Mouse (Mus musculus) stomach, embryonic 16.5 days (tissue): ENCODE data around the gene Map4k3. TPM values are rescaled to one million over a fixed set of nuclear protein-coding genes. Genes with fewer than 3 reads are reported as not detected.
"Not testable (repeated sequence)": the region's sequence is repeated elsewhere in the genome, so short reads cannot be mapped to it uniquely, and the experiment has no call there.

Source experiments
- ATAC-seq: fragments of 200-750 bp; cut with Nextera tagmentation; 2 replicates; pipeline ENCODE4 v1.8.0; 2017; ENCODE audit warnings: moderate number of reproducible peaks, moderate TSS enrichment; ENCODE audit not compliant: insufficient read depth, low FRiP score
- H3K27ac ChIP-seq: fragments of 300-500 bp; sonication (generic); 2 replicates; pipeline ENCODE4 v1.5.1; 2014; ENCODE audit warnings: low read length
- H3K27me3 ChIP-seq: fragments of 300-500 bp; sonication (generic); 2 replicates; pipeline ENCODE4 v1.6.1; 2014; ENCODE audit warnings: low read length, control low read depth, mixed read lengths; ENCODE audit not compliant: control insufficient read depth, insufficient read depth
- H3K36me3 ChIP-seq: fragments of 300-500 bp; sonication (generic); 2 replicates; pipeline ENCODE4 v1.6.1; 2014; ENCODE audit warnings: low read length; ENCODE audit not compliant: control insufficient read depth, insufficient read depth
- H3K4me1 ChIP-seq: fragments of 300-500 bp; sonication (generic); 2 replicates; pipeline ENCODE4 v1.6.1; 2014; ENCODE audit warnings: low read length, control low read depth, mixed read lengths; ENCODE audit not compliant: control insufficient read depth, insufficient read depth
- H3K4me2 ChIP-seq: fragments of 300-500 bp; sonication (generic); 2 replicates; pipeline ENCODE4 v1.6.1; 2014; ENCODE audit warnings: low read depth, low read length, mixed read lengths
- H3K4me3 ChIP-seq: fragments of 300-500 bp; sonication (generic); replicated peaks from 2 replicates; pipeline ENCODE4 v1.5.1; 2014; ENCODE audit warnings: mild to moderate bottlenecking, low read length
- H3K9ac ChIP-seq: fragments of 300-500 bp; sonication (generic); 2 replicates; pipeline ENCODE4 v1.6.1; 2014; ENCODE audit warnings: low read length
- H3K9me3 ChIP-seq: fragments of 300-500 bp; sonication (generic); replicated peaks from 2 replicates; pipeline ENCODE4 v1.6.1; 2016; ENCODE audit warnings: low read length, control low read depth; ENCODE audit not compliant: control insufficient read depth
- WGBS: fragments of 180-500 bp; shearing (Covaris S2); extraction: QIAGEN DNeasy Blood & Tissue Kit; methylation state at CpG from one replicate; pipeline ENCODE4 v1.1.7; 2014; 5-methylcytosine and 5-hydroxymethylcytosine counted together
- polyA plus RNA-seq: library from polyadenylated mRNA; unstranded; fragments of >200 nt; fragmentation: Nextera tagmentation; extraction: Ambion mirVana; gene quantifications from 2 replicates; pipeline ENCODE4 v1.2.1, GENCODE M21; 2015

Gene Map4k3
- polyA plus RNA-seq, 1 experiment from 2014 or later: 20.0 TPM

DNA sequence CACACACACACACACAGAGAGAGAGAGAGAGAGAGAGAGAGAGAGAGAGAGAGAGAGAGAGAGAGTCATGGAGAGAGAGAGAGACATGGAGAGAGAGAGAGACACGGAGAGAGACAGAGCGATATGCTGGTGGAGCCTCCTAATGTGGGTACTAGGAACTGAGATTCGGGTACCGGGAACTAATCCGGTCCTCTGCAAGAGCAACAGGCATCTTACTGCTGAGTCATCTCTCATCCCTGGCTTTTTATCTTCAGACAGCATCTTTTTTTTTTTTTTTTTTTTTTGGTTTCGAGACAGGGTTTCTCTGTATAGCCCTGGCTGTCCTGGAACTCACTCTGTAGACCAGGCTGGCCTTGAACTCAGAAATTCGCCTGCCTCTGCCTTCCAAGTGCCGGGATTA is 32.9 kb upstream of the Map4k3 start:
- ATAC-seq, H3K4me2 ChIP-seq, H3K27ac ChIP-seq, H3K36me3 ChIP-seq, H3K27me3 ChIP-seq, H3K9ac ChIP-seq, H3K4me1 ChIP-seq, H3K4me3 ChIP-seq, H3K9me3 ChIP-seq: not testable (repeated sequence)
- 88% methylated on average over 8 of the region's 8 CpGs for WGBS

DNA sequence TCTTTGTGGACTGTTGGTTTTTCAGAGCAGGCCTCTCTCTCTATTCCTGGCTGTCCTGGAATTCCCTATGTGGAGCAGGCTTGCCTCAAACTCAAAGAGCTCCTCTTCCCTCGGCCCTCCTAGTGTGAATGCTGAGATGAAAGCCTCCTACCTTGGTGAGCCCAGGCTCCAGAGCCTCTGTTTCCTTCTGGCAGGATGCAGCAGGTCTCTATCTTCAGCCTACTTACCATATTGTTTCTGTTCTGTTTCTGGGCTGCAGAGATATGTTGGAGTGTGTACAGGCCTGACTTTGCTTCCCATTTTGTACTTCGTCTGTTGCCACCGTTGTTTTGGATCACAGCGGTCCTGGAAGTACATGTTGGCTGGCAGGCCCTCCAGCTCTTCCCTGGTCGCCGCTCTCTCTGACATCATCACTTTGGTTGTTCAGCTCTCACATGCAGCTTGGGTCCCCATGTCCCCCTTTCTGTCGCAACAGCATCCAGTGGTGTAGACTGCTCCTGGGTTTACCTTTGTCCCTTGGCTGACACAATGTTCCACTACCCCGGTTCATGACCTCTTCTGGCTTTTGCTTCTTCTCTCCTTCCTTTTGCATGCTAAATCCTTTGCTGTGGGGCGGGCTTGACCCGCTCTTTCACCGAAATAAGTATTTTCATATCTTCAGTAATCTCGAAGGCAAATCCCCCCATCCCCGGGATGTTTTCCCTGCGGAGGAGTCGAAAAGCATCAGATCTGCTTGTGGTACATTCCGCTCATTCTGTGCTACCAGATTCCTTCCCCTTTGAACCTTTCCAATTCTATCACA is 32.3 kb upstream of the Map4k3 start:
- 81% methylated on average over 16 of the region's 16 CpGs for whole genome bisulfite sequencing
- no peak for ATAC-seq
- no peak overlapping the region for H3K27ac ChIP-seq
- peaks cover 14% of the 10 kb centered on the region for H3K4me1 ChIP-seq
- no peaks in the 10 kb centered on the region for H3K36me3 ChIP-seq
- no peak overlapping the region for H3K4me2 ChIP-seq
- no peak overlapping the region for H3K4me3 ChIP-seq
- no peaks in the 10 kb centered on the region for H3K27me3 ChIP-seq
- H3K9me3 ChIP-seq: no peaks in the 10 kb centered on the region
- H3K9ac ChIP-seq: no peak overlapping the region

DNA sequence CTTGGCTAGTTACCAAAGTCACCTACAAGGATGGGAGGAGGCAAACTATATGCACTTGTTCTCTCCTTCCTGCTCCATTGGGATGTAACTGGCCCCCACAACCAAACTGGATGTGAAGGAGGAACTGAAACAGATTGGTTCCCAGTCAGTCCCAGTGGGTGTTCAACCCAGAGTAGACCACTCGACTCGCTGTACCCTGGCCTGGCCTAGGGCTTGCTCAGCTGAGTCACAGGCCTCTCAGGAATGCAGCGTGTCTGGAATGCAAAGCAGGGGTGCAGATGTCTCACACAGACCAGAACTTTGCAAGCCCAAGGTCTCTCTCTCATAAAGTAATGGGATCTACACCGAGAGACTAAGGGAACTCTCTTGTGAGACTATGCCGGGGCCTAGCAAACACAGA is 27.8 kb upstream of the Map4k3 start:
- H3K4me1 ChIP-seq: peaks cover 20% of the 10 kb centered on the region
- H3K4me3 ChIP-seq: no peak overlapping the region
- H3K9me3 ChIP-seq: no peaks in the 10 kb centered on the region
- no peaks in the 10 kb centered on the region for H3K27me3 ChIP-seq
- H3K27ac ChIP-seq: 0 out of 2 replicates have a peak overlapping the region, but pooled peaks have one; percentile 31
- no peak overlapping the region for H3K4me2 ChIP-seq
- H3K36me3 ChIP-seq: no peaks in the 10 kb centered on the region
- ATAC-seq: no peak
- WGBS: 72% methylated on average over 5 of the region's 5 CpGs
- H3K9ac ChIP-seq: no peak overlapping the region

DNA sequence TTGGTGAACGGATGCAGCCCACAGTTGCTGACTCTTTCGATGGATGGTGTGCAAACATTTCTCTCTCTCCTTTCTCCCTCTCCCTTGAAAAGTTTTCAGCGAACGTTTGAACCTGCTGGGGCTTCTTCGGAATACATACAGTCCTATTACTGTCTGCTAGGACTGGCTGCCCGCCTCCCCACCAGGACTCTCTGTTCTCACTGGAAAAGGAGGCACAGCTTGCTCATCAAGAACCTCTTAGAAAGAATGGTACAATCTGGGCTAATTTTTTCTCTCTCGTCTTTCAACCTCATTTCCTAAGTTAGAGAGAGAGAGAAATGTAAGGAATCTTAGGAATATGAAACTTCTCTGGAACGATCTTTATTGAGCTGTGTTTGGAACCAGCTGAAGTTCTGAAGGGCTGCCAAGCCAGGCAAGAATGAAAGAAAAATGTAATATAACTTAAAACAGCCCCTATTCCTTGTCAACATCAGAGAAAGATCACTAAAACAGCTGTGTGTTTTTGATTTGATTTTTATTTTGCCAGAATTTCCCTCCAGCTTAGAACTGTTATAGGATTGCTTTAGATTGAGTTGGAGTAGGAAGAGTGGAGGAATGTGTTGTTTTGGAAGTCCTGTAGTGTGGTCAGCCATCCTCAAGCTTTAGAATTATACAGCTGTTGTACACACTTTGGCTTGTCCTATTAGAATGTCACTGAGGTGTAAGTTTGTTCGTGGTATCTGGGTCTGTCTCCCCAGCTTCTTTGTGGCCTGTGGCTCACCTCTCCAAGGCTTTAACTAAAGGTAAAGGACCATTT is 27.0 kb upstream of the Map4k3 start:
- Histone ChIP-seq H3K4me3 (no peak overlapping the region), H3K27me3 (no peaks in the 10 kb centered on the region), H3K36me3 (no peaks in the 10 kb centered on the region), H3K4me2 (no peak overlapping the region), H3K4me1 (peaks cover 20% of the 10 kb centered on the region), H3K9me3 (no peaks in the 10 kb centered on the region), H3K27ac (peak overlapping the region; percentile 54; the same call in 1 of the 2 replicates), H3K9ac (peak overlapping the region; percentile 9; the same call in 1 of the 2 replicates)
- WGBS: 42% methylated on average over 9 of the region's 9 CpGs
- ATAC-seq: no peak

DNA sequence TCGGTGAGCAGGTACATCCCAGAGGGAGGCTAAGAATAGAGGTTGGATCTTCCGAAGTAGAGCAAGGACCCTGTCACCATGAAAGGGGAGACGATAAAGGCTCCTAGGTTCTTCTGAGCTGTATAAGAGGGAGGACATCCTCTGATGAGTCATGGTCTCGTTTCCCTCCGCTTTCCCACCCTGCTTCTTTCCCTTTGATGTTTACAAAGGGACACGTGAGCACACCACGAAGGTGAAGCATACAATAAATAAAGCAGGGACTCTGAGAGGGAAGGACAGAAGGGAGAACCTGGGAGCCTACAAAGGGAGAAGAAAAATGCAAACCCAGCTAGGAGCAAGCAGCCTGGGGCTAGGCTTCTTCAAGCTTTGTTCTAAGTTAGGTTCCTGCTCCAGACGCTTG is 26.3 kb upstream of the Map4k3 start:
- Histone ChIP-seq H3K9ac (0 out of 2 replicates have a peak overlapping the region, but pooled peaks have one; percentile 9), H3K4me3 (no peak overlapping the region), H3K27me3 (no peaks in the 10 kb centered on the region), H3K4me2 (peak overlapping the region; percentile 13; the same call in 1 of the 2 replicates), H3K27ac (peak overlapping the region; percentile 54; the same call in 1 of the 2 replicates), H3K9me3 (no peaks in the 10 kb centered on the region), H3K4me1 (peaks cover 20% of the 10 kb centered on the region), H3K36me3 (no peaks in the 10 kb centered on the region)
- 33% methylated on average over 8 of the region's 8 CpGs for WGBS
- no peak for ATAC-seq

DNA sequence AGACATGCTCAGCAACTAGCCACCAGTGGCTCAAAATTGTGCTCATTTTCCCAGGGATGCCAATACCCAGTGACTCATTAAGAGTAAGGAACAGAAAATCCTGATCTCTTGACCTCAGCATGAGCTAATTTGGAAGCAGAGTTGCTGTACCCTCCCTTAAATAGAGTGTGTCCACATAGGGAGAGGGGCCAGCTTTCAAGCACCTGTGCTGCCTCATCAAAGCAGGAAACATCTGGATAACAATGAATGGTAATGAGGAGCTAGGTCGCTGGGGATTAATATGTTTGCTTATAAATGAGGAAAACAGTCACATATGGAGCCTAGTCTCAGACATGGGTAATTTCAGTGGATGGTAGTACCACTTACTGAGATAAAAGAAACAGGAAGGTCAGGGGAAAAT is 24.2 kb upstream of the Map4k3 start:
- no peak overlapping the region for H3K9ac ChIP-seq
- ATAC-seq: no peak
- no peak overlapping the region for H3K27ac ChIP-seq
- peaks cover 20% of the 10 kb centered on the region for H3K4me1 ChIP-seq
- H3K36me3 ChIP-seq: no peaks in the 10 kb centered on the region
- no peaks in the 10 kb centered on the region for H3K9me3 ChIP-seq
- no peaks in the 10 kb centered on the region for H3K27me3 ChIP-seq
- WGBS: 23% methylated on average over 1 of the region's 1 CpGs
- H3K4me2 ChIP-seq: no peak overlapping the region
- no peak overlapping the region for H3K4me3 ChIP-seq

DNA sequence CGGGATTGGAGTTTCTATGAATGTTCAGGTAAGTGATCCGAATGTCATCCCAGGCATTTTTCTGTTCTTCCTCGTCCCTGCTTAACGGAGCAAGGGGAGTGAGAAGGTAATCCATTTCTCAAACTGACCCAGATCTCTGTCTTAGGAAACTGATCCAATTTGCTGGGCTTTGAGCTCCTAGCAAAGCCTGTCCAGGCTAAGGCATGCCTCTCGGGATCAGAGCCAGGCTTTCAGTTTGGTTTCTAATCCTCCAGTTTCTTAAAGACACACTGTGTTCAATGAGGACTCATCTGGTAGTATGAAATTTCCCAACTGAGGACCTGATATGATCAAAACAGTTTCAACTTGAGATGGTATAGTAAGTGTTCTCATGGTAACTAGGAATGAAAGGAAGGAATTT is 11.1 kb upstream of the Map4k3 start:
- H3K4me1 ChIP-seq: 0 out of 2 replicates have a peak, but pooled peaks cover 2% of the 10 kb centered on the region
- no peak overlapping the region for H3K4me2 ChIP-seq
- ATAC-seq: no peak
- 74% methylated on average over 5 of the region's 5 CpGs for WGBS
- H3K4me3 ChIP-seq: no peak overlapping the region
- no peaks in the 10 kb centered on the region for H3K9me3 ChIP-seq
- H3K36me3 ChIP-seq: no peaks in the 10 kb centered on the region
- no peak overlapping the region for H3K27ac ChIP-seq
- no peak overlapping the region for H3K9ac ChIP-seq
- H3K27me3 ChIP-seq: no peaks in the 10 kb centered on the region

DNA sequence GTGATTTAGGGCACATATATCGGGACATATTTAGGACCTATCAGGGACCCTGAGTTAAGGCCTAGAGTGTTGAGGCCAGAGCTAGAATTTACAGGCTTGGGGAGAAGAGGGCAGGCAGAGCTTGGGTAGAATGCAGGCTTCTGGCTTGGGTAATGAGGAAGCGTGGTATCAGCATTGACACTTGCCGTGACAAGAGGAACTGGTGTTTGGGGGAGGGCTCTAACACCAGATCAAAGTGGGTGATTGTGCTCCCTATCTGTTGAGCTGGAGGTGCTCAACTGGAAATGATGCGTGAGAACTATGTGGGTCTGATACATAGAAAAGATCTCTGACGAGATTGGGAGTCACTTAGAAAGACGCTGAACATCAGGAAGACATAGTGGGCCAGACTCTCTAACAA is 6.4 kb upstream of the Map4k3 start:
- no peak overlapping the region for H3K4me2 ChIP-seq
- no peak for ATAC-seq

More for the DNA sequence above, 6.4 kb upstream of the Map4k3 start:
- Histone ChIP-seq H3K4me1 (0 out of 2 replicates have a peak, but pooled peaks cover 2% of the 10 kb centered on the region), H3K4me3 (no peak overlapping the region), H3K9ac (no peak overlapping the region), H3K9me3 (no peaks in the 10 kb centered on the region), H3K36me3 (no peaks in the 10 kb centered on the region), H3K27me3 (no peaks in the 10 kb centered on the region), H3K27ac (no peak overlapping the region)
- WGBS: 73% methylated on average over 6 of the region's 6 CpGs
